Mouse (Mus musculus): ENCODE results near the gene Gigyf2.

GRCm38 (mm10) chr1:87313843-87314570 lies 12.8 kb upstream of the Gigyf2 start:
- no peak for TF ChIP-seq POLR2A (IDR thresholded peaks at IDR 0.05; ENCODE audit: low read depth, low read length)
- TF ChIP-seq CTCF (IDR thresholded peaks at IDR 0.05; ENCODE audit: borderline replicate concordance, insufficient read depth, low read length): no peak
